Mouse (Mus musculus): ENCODE results near the gene Fgfr2. TPM values are rescaled to one million over a fixed set of nuclear protein-coding genes. Genes with fewer than 3 reads are reported as not detected.
"Not testable (repeated sequence)": the region's sequence is repeated elsewhere in the genome, so short reads cannot be mapped to it uniquely, and the experiment has no call there.

Fgfr2 gene
- polyA plus RNA-seq, 1 experiment from 2014 or later: 106 TPM

DNA sequence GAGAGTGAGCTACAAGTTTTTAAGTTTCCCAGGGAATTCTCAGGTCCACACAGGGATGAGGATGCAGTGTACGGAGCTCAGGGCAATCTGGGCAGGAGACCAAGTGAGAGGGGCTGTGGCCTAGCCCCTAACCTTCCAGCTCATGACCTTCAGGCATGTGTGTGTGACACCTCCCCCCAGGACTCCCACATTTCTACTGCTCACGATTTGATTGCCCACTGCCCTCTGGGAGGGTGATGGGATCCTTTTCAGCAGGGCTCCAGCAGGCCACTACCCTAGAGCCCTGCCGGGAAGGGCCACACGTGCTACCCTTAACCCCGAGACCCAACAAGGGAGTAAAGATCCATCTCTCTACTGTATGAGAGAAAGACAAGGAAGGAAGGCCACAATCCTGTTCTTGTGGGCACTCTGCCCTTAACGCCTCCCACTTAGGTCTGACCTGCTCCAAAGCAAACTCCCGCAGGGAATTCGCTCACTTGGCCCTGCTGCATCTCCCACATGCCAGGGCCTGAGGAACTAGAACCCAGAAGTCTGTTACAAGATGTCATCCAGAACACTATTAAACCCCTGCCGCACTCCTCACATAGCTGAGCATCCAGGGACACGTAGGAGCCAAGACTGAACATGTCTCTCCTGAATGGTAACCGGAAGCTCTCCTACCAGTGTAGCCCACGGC is 24.9 kb downstream of the Fgfr2 start:
- DNase-seq (ENCODE audit: low spot score) (no peak), ATAC-seq (ENCODE audit: low read depth) (no peak)
- H3K4me2 ChIP-seq (ENCODE audit: low read depth, low read length): no peak overlapping the region
- no peaks in the 10 kb centered on the region for H3K9me3 ChIP-seq (ENCODE audit: control insufficient read depth, low read length)
- peaks cover 10% of the 10 kb centered on the region; the same call in 1 of the 2 replicates for H3K36me3 ChIP-seq (ENCODE audit: control insufficient read depth, insufficient read depth, low read length)
- no peaks in the 10 kb centered on the region for H3K27me3 ChIP-seq (replicated peaks; ENCODE audit: control insufficient read depth, insufficient read depth, low read length)
- peaks cover 27% of the 10 kb centered on the region for H3K4me1 ChIP-seq (ENCODE audit: control insufficient read depth, insufficient read depth, low read length)
- 78% methylated on average over 12 of the region's 12 CpGs for WGBS
- H3K9ac ChIP-seq (ENCODE audit: low read depth, low read length): no peak overlapping the region
- no peak overlapping the region for H3K4me3 ChIP-seq (ENCODE audit: low read depth, low read length)
- H3K27ac ChIP-seq (replicated peaks; ENCODE audit: low read depth, low read length): no peak overlapping the region

DNA sequence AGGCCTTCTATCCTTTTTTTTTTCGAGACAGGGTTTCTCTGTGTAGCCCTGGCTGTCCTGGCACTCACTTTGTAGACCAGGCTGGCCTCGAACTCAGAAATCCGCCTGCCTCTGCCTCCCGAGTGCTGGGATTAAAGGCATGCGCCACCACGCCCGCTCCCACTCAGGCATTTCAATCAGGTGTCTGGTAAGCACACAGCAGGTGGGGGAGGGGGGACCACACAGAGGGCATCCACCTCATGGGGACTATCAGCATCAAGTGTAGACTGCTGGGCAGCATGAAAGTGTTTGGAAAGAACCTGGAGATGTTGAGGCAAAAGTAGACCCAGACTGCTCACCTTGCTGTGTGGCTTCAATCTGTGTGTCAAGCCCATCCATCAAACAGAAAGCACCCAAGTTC is 27.5 kb downstream of the Fgfr2 start:
- DNase-seq (ENCODE audit: low spot score); H3K9ac ChIP-seq (ENCODE audit: low read depth, low read length); H3K9me3 ChIP-seq (ENCODE audit: control insufficient read depth, low read length); H3K4me2 ChIP-seq (ENCODE audit: low read depth, low read length); H3K4me3 ChIP-seq (ENCODE audit: low read depth, low read length); ATAC-seq (ENCODE audit: low read depth); H3K27ac ChIP-seq (replicated peaks; ENCODE audit: low read depth, low read length); H3K27me3 ChIP-seq (replicated peaks; ENCODE audit: control insufficient read depth, insufficient read depth, low read length); H3K36me3 ChIP-seq (ENCODE audit: control insufficient read depth, insufficient read depth, low read length): not testable (repeated sequence)
- H3K4me1 ChIP-seq (ENCODE audit: control insufficient read depth, insufficient read depth, low read length): peaks cover 27% of the 10 kb centered on the region
- WGBS: 90% methylated on average over 7 of the region's 7 CpGs

DNA sequence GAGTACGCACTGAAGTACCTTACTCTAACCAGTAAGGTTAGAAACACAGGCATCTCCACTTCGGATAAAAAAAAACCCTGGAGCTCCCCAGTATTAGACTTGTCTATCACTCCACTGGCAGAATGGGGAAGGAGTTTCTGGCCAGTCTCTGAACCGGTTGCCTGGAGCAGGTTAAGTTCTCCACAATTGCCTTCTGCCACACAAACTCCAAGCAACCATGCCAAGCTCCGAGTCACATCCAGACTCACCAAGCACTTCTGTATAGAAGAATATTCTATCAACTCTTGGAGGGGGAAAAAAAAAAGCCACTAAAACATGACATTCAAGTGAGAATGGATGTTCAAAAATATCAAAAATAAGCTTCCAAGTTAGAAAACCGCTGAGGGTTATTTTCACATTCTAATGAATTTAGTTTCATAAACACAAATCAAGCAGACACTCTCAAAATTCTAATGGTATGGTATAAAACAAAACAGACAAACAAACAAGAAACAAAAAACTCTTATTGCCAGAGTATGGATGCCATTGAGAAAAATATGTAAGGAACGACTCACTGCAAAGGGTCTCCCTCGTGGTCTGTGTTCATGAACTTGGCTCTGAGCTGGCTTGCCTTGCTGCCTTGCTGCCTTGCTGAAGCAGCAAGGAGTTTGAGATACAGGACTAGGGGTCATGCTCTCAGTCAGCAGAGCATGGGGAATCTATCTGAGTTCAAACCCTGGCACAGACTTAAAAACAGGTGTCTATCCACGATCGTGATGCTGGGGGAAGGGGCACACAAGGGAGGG is 28.2 kb downstream of the Fgfr2 start:
- no peak for ATAC-seq (ENCODE audit: low read depth)
- 60% methylated on average over 9 of the region's 9 CpGs for WGBS
- peaks cover 5% of the 10 kb centered on the region; the same call in 1 of the 2 replicates for H3K36me3 ChIP-seq (ENCODE audit: control insufficient read depth, insufficient read depth, low read length)

DNA sequence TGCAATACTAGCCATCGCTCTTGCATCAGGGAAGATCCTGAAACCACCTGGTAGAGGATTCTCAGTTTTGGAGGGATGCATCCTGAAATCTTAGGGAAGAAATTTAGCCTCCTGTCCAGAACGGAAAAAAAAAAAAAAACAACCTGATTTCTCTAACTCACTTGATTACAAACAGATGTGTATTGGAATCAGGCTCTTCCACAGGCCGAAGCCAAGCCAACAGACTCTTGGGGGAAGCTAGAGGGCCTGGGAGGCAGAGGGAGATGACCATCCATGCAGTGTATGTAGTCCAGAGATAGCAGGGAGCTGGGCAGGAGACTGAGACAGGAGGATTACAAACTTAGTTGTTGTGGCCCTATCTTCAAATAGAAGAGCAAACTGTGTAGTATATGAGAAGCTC is 29.0 kb downstream of the Fgfr2 start:
- DNase-seq (ENCODE audit: low spot score) (peak; percentile 62), ATAC-seq (ENCODE audit: low read depth) (no peak)
- H3K27ac ChIP-seq (replicated peaks; ENCODE audit: low read depth, low read length): peak overlapping the region; percentile 52
- no peaks in the 10 kb centered on the region for H3K27me3 ChIP-seq (replicated peaks; ENCODE audit: control insufficient read depth, insufficient read depth, low read length)
- H3K9me3 ChIP-seq (ENCODE audit: control insufficient read depth, low read length): no peaks in the 10 kb centered on the region
- WGBS: 41% methylated on average over 3 of the region's 3 CpGs
- H3K9ac ChIP-seq (ENCODE audit: low read depth, low read length): no peak overlapping the region
- no peak overlapping the region for H3K4me2 ChIP-seq (ENCODE audit: low read depth, low read length)
- peaks cover 5% of the 10 kb centered on the region; the same call in 1 of the 2 replicates for H3K36me3 ChIP-seq (ENCODE audit: control insufficient read depth, insufficient read depth, low read length)
- H3K4me1 ChIP-seq (ENCODE audit: control insufficient read depth, insufficient read depth, low read length): peaks cover 37% of the 10 kb centered on the region
- H3K4me3 ChIP-seq (ENCODE audit: low read depth, low read length): no peak overlapping the region

More for the DNA sequence above, 28.2 kb downstream of the Fgfr2 start:
- Histone ChIP-seq H3K4me3 (ENCODE audit: low read depth, low read length) (no peak overlapping the region), H3K27ac (replicated peaks; ENCODE audit: low read depth, low read length) (0 out of 2 replicates have a peak overlapping the region, but pooled peaks have one; percentile 52), H3K4me1 (ENCODE audit: control insufficient read depth, insufficient read depth, low read length) (peaks cover 34% of the 10 kb centered on the region), H3K27me3 (replicated peaks; ENCODE audit: control insufficient read depth, insufficient read depth, low read length) (no peaks in the 10 kb centered on the region), H3K9ac (ENCODE audit: low read depth, low read length) (no peak overlapping the region), H3K9me3 (ENCODE audit: control insufficient read depth, low read length) (no peaks in the 10 kb centered on the region), H3K4me2 (ENCODE audit: low read depth, low read length) (no peak overlapping the region)
- DNase-seq (ENCODE audit: low spot score): no peak

DNA sequence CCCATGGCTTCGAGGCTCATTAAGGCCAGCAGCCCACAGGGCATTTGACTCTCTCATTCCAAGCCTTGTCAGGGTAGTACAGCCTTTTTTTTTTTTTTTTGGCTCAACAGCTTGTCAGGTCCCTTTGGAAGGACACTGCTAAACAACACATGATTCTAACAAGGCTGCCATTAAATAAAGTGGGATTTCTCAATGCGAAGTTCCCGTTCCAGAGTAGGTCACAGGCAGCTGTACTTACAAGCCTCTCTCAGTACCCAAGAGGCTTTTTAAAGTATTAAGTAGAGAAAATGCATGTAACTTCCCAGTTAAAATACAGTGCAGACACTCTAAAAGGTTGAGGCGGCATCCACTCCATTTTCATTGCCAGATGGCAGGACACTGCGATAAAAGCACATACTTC is 29.4 kb downstream of the Fgfr2 start:
- H3K27me3 ChIP-seq (replicated peaks; ENCODE audit: control insufficient read depth, insufficient read depth, low read length): no peaks in the 10 kb centered on the region
- no peak for ATAC-seq (ENCODE audit: low read depth)
- peaks cover 38% of the 10 kb centered on the region for H3K4me1 ChIP-seq (ENCODE audit: control insufficient read depth, insufficient read depth, low read length)
- no peak overlapping the region for H3K4me2 ChIP-seq (ENCODE audit: low read depth, low read length)
- H3K36me3 ChIP-seq (ENCODE audit: control insufficient read depth, insufficient read depth, low read length): peaks cover 5% of the 10 kb centered on the region; the same call in 1 of the 2 replicates
- no peak overlapping the region for H3K9ac ChIP-seq (ENCODE audit: low read depth, low read length)
- H3K27ac ChIP-seq (replicated peaks; ENCODE audit: low read depth, low read length): peak overlapping the region; percentile 52
- WGBS: 64% methylated on average over 5 of the region's 5 CpGs
- H3K9me3 ChIP-seq (ENCODE audit: control insufficient read depth, low read length): no peaks in the 10 kb centered on the region
- DNase-seq (ENCODE audit: low spot score): no peak
- no peak overlapping the region for H3K4me3 ChIP-seq (ENCODE audit: low read depth, low read length)

DNA sequence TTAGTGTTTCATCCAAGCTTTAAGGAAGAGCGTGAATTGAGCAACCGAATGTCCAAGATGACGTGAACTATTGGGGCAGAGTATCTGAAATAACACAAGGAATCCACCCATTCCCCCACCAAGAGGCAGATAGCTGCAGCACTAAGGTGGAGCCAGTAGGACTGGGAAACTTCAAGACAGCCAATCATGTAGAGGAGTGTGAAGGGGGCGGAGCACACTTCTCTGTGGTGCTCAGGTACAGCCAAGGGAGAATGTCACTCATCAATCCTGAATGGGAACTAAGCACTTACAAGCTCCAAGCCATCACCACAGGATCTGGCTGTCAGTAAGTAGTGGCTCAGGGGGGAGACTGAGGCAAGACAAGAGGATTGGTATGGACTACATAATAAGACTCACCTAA is 32.5 kb downstream of the Fgfr2 start:
- Histone ChIP-seq H3K4me1 (ENCODE audit: control insufficient read depth, insufficient read depth, low read length) (peaks cover 38% of the 10 kb centered on the region), H3K9ac (ENCODE audit: low read depth, low read length) (no peak overlapping the region), H3K27me3 (replicated peaks; ENCODE audit: control insufficient read depth, insufficient read depth, low read length) (no peaks in the 10 kb centered on the region), H3K9me3 (ENCODE audit: control insufficient read depth, low read length) (no peaks in the 10 kb centered on the region), H3K27ac (replicated peaks; ENCODE audit: low read depth, low read length) (no peak overlapping the region), H3K4me2 (ENCODE audit: low read depth, low read length) (no peak overlapping the region), H3K36me3 (ENCODE audit: control insufficient read depth, insufficient read depth, low read length) (0 out of 2 replicates have a peak, but pooled peaks cover 3% of the 10 kb centered on the region), H3K4me3 (ENCODE audit: low read depth, low read length) (no peak overlapping the region)
- ATAC-seq (ENCODE audit: low read depth): no peak
- DNase-seq (ENCODE audit: low spot score): no peak
- WGBS: 82% methylated on average over 4 of the region's 4 CpGs

DNA sequence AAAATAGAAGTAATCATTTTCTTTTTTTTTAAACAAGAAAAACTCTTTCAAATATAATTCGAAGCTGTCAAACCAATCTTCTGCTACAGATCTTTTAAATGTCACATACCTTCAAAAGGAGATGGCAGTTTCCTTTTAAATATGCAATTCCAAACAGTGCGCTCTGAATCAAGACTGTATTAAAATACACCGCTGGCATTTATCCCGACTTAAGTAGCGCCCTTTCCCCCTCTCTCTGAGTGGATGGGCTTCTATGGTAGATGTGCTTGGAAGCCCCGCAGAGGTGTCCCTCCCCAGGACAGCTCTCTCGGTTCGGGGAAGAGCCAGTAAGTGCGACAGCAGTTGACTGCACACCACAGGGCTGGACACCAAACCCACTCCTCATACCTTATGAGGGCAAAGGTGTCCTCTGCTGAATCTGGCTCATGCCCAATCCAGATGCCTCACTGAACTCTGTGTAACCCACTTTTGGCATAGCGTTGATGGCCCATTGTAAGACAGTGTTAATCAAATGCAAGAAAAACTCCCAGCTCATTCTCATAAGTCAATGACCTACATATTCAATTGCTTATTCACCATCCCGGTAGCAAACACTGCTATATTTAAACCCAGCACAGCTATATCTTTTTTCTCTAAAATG is 33.4 kb downstream of the Fgfr2 start:
- WGBS: 78% methylated on average over 11 of the region's 11 CpGs
- H3K4me2 ChIP-seq (ENCODE audit: low read depth, low read length): no peak overlapping the region
- DNase-seq (ENCODE audit: low spot score) (no peak), ATAC-seq (ENCODE audit: low read depth) (no peak)
- H3K9me3 ChIP-seq (ENCODE audit: control insufficient read depth, low read length): no peaks in the 10 kb centered on the region
- H3K36me3 ChIP-seq (ENCODE audit: control insufficient read depth, insufficient read depth, low read length): 0 out of 2 replicates have a peak, but pooled peaks cover 3% of the 10 kb centered on the region
- H3K27ac ChIP-seq (replicated peaks; ENCODE audit: low read depth, low read length): no peak overlapping the region
- H3K9ac ChIP-seq (ENCODE audit: low read depth, low read length): no peak overlapping the region
- H3K27me3 ChIP-seq (replicated peaks; ENCODE audit: control insufficient read depth, insufficient read depth, low read length): no peaks in the 10 kb centered on the region
- H3K4me3 ChIP-seq (ENCODE audit: low read depth, low read length): no peak overlapping the region
- peaks cover 35% of the 10 kb centered on the region for H3K4me1 ChIP-seq (ENCODE audit: control insufficient read depth, insufficient read depth, low read length)

DNA sequence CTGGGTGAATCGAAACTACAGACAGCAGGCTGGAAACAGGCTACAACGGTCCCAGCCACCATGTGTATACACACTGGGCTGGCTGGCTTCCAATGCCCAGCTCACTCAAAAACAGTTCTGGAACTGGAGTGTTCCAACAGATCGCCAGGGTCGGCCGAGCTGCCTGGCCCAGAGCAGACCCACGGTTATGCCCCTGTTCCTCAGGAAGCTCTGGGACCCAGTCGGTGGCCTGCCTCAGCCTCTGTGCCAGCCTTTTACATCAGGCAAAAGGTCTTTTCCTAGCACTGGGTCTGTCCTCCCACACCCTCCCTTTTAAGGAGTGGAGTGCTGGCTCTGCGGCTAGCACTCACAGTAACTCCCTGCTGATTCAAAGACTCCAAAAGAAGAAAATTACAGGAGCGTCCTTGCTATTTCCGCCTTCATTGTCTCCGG is 34.3 kb downstream of the Fgfr2 start:
- peaks cover 27% of the 10 kb centered on the region for H3K4me1 ChIP-seq (ENCODE audit: control insufficient read depth, insufficient read depth, low read length)
- peak overlapping the region; percentile 25 for H3K4me2 ChIP-seq (ENCODE audit: low read depth, low read length)
- 0 out of 2 replicates have a peak, but pooled peaks have one; percentile 48 for ATAC-seq (ENCODE audit: low read depth)

More for the DNA sequence above, 34.3 kb downstream of the Fgfr2 start:
- Histone ChIP-seq H3K27ac (replicated peaks; ENCODE audit: low read depth, low read length) (peak overlapping the region; percentile 68), H3K9ac (ENCODE audit: low read depth, low read length) (peak overlapping the region; percentile 40), H3K36me3 (ENCODE audit: control insufficient read depth, insufficient read depth, low read length) (0 out of 2 replicates have a peak, but pooled peaks cover 3% of the 10 kb centered on the region), H3K9me3 (ENCODE audit: control insufficient read depth, low read length) (no peaks in the 10 kb centered on the region), H3K27me3 (replicated peaks; ENCODE audit: control insufficient read depth, insufficient read depth, low read length) (no peaks in the 10 kb centered on the region), H3K4me3 (ENCODE audit: low read depth, low read length) (no peak overlapping the region)
- DNase-seq (ENCODE audit: low spot score): peak; percentile 83
- WGBS: 25% methylated on average over 11 of the region's 11 CpGs
